Mouse (Mus musculus) MEL (cell line): ENCODE measurements at regions not wholly inside any gene's neighbourhood (a gene's known extent, or its start where the extent isn't known, plus 50 kb on each side); places are given as distances from the start of the nearest gene placed in this dataset.

Experiments
- CTCF ChIP-seq, 3 experiments: IDR thresholded peaks in 2 of 3; conservative IDR thresholded peaks in 1 of 3; 2 replicates each; pipeline ENCODE4 v1.5.1; 2011 to 2012; ENCODE audit warnings: low read length in 3 of 3, low read depth in 2 of 3, mild to moderate bottlenecking in 2 of 3, improper control_type of control experiment in 1 of 3, inconsistent platforms in 1 of 3, mixed read lengths in 1 of 3, moderate library complexity in 1 of 3; ENCODE audit not compliant: control insufficient read depth in 1 of 3, insufficient read depth in 1 of 3, poor library complexity in 1 of 3, severe bottlenecking in 1 of 3
- POLR2A ChIP-seq, 2 experiments: IDR thresholded peaks; 2 replicates each; pipeline ENCODE4 v1.6.1; 2011 to 2012; ENCODE audit warnings: low read length in 2 of 2, mild to moderate bottlenecking in 2 of 2, control low read depth in 1 of 2, improper control_type of control experiment in 1 of 2, low read depth in 1 of 2, moderate library complexity in 1 of 2; ENCODE audit not compliant: control insufficient read depth in 1 of 2, insufficient read depth in 1 of 2, poor library complexity in 1 of 2
- RAD21 ChIP-seq: IDR thresholded peaks from 2 replicates; pipeline ENCODE4 v1.6.1; 2011; ENCODE audit warnings: mild to moderate bottlenecking, low read depth, low read length, improper control_type of control experiment
- RCOR1 ChIP-seq: IDR thresholded peaks from 2 replicates; pipeline ENCODE4 v1.6.1; 2012; ENCODE audit warnings: low read depth, mild to moderate bottlenecking, inconsistent platforms, low read length, improper control_type of control experiment
- USF2 ChIP-seq, 2 experiments: IDR thresholded peaks; 2 replicates each; pipeline ENCODE4 v1.6.1; 2011 to 2012; ENCODE audit warnings: improper control_type of control experiment in 2 of 2, low read length in 2 of 2, borderline replicate concordance in 1 of 2, inconsistent platforms in 1 of 2, low read depth in 1 of 2, mild to moderate bottlenecking in 1 of 2; ENCODE audit not compliant: insufficient read depth in 1 of 2
- ZKSCAN1 ChIP-seq: IDR thresholded peaks from 2 replicates; pipeline ENCODE4 v1.6.1; 2012; ENCODE audit warnings: low read depth, mild to moderate bottlenecking, inconsistent platforms, low read length, improper control_type of control experiment, moderate library complexity

- TF ChIP-seq POLR2A (IDR thresholded peaks at IDR 0.05; ENCODE audit: control insufficient read depth in 1 of 2, insufficient read depth in 1 of 2, low read depth in 1 of 2, low read length in 2 of 2, poor library complexity in 1 of 2) (no peak), RAD21 (no peak), USF2 (IDR thresholded peaks at IDR 0.05; ENCODE audit: borderline replicate concordance in 1 of 2, insufficient read depth in 1 of 2, low read depth in 1 of 2, low read length in 2 of 2) (no peak), CTCF (IDR thresholded peaks at IDR 0.05 in 2 of 3, conservative IDR thresholded peaks at IDR 0.05 in 1 of 3; ENCODE audit: control insufficient read depth in 1 of 3, insufficient read depth in 1 of 3, low read depth in 2 of 3, low read length in 3 of 3, poor library complexity in 1 of 3, severe bottlenecking in 1 of 3) (no peak), ZKSCAN1 (no peak), RCOR1 (no peak)
Observed at GRCm38 (mm10) chr1:69242289-69242909, 134.5 kb upstream of the Erbb4 start.
